In genomic region chr5:113427779-113428178, GRCm38 (mm10) we compare ENCODE assay signal across 27 mouse cellular contexts.
DNase-seq lines count a peak whose midpoint lies in the region; ATAC-seq and TF ChIP-seq lines count a peak whose summit lies in the region.
"Had no signal": no experiment of that assay in that cellular context is flagged by ENCODE, and none has a peak within 500 bp of the region (broad histone marks: within the 10 kb centered on the region; RNA-seq: fewer than 3 reads in every experiment).

No protein-coding gene starts in this region.

- WGBS in hindbrain, embryonic 14.5 days, result 47% methylated on average over 7 of the region's 7 CpGs
- 76% methylated on average over 7 of the region's 7 CpGs for WGBS in hindbrain, embryonic 10.5 days
- WGBS in neural tube, embryonic 14.5 days, result 57% methylated on average over 7 of the region's 7 CpGs
- WGBS in liver, embryonic 12.5 days (ENCODE audit: insufficient replicate concordance), result 64% methylated on average over 7 of the region's 7 CpGs

- H3K9me3 ChIP-seq in hindbrain, embryonic 14.5 days (ENCODE audit: control insufficient read depth, low read length), result no peaks in the 10 kb centered on the region
- 0 out of 2 replicates have a peak, but pooled peaks cover 3% of the 10 kb centered on the region for H3K9me3 ChIP-seq in hindbrain, embryonic 10.5 days
- H3K9me3 ChIP-seq in neural tube, embryonic 14.5 days (ENCODE audit: control insufficient read depth, low read length), result no peaks in the 10 kb centered on the region
- H3K9me3 ChIP-seq in liver, embryonic 12.5 days (replicated peaks), result no peaks in the 10 kb centered on the region
- H3K9me3 ChIP-seq: heart, embryonic 10.5 days; heart, embryonic 15.5 days; intestine, embryonic 15.5 days; limb, embryonic 13.5 days; stomach, embryonic 15.5 days had no signal

- no peaks in the 10 kb centered on the region; the same call in 1 of the 2 replicates for H3K4me1 ChIP-seq in hindbrain, embryonic 14.5 days (replicated peaks; ENCODE audit: control insufficient read depth, insufficient read depth, low read length)
- H3K4me1 ChIP-seq in hindbrain, embryonic 10.5 days (replicated peaks), result peaks cover 2% of the 10 kb centered on the region; the same call in 1 of the 2 replicates
- H3K4me1 ChIP-seq in neural tube, embryonic 14.5 days (ENCODE audit: control insufficient read depth, insufficient read depth, low read length), result 0 out of 2 replicates have a peak, but pooled peaks cover 4% of the 10 kb centered on the region
- no peaks in the 10 kb centered on the region for H3K4me1 ChIP-seq in liver, embryonic 12.5 days
- H3K4me1 ChIP-seq: heart, embryonic 10.5 days; heart, embryonic 15.5 days; intestine, embryonic 15.5 days; stomach, embryonic 15.5 days had no signal

- no peaks in the 10 kb centered on the region for H3K36me3 ChIP-seq in hindbrain, embryonic 14.5 days (replicated peaks; ENCODE audit: control insufficient read depth, insufficient read depth)
- no peaks in the 10 kb centered on the region for H3K36me3 ChIP-seq in hindbrain, embryonic 10.5 days
- no peaks in the 10 kb centered on the region for H3K36me3 ChIP-seq in neural tube, embryonic 14.5 days (ENCODE audit: control insufficient read depth, insufficient read depth, low read length)
- no peaks in the 10 kb centered on the region for H3K36me3 ChIP-seq in liver, embryonic 12.5 days
- H3K36me3 ChIP-seq: heart, embryonic 10.5 days; heart, embryonic 15.5 days; intestine, embryonic 15.5 days; limb, embryonic 13.5 days; stomach, embryonic 15.5 days had no signal

- H3K4me2 ChIP-seq in hindbrain, embryonic 14.5 days (replicated peaks), result no peak overlapping the region
- H3K4me2 ChIP-seq in neural tube, embryonic 14.5 days (ENCODE audit: low read depth, low read length), result no peak overlapping the region
- H3K4me2 ChIP-seq in liver, embryonic 12.5 days, result no peak overlapping the region
- H3K4me2 ChIP-seq: heart, embryonic 15.5 days; intestine, embryonic 15.5 days; limb, embryonic 13.5 days; liver, embryonic 11.5 days; stomach, embryonic 15.5 days had no signal

- peak overlapping the region; percentile 26; the same call in 1 of the 2 replicates for H3K27ac ChIP-seq in hindbrain, embryonic 14.5 days
- no peak overlapping the region for H3K27ac ChIP-seq in hindbrain, embryonic 10.5 days
- peak overlapping the region; percentile 4; the same call in 1 of the 2 replicates for H3K27ac ChIP-seq in neural tube, embryonic 14.5 days (ENCODE audit: low read depth, low read length)
- no peak overlapping the region for H3K27ac ChIP-seq in liver, embryonic 12.5 days
- H3K27ac ChIP-seq: heart, embryonic 10.5 days; heart, embryonic 15.5 days; intestine, embryonic 15.5 days; layer of hippocampus, adult 2 months; left cerebral cortex, adult 2 months; limb, embryonic 13.5 days; stomach, embryonic 15.5 days had no signal

- no peak for DNase-seq in hindbrain, embryonic 14.5 days (ENCODE audit: low spot score)
- DNase-seq in hindbrain, embryonic 10.5 days (ENCODE audit: low spot score), result no peak
- peak; percentile 25 for DNase-seq in brain, adult 2 months (ENCODE audit: low read depth, low spot score)
- DNase-seq in brain, embryonic 14.5 days (ENCODE audit: low read depth), result peak; percentile 72
- DNase-seq: adrenal gland, postnatal 25 days; B cell, adult 2 months; cerebellum, adult 8-10 months; cerebellum, postnatal 25 days; gastrocnemius, postnatal 25 days; heart, adult 11 months; kidney, adult 2 months; kidney, postnatal 36 days; liver, postnatal 0 days; lung, postnatal 36 days; retina, postnatal 1 day; right cerebral cortex, postnatal 25 days had no signal

- H3K4me3 ChIP-seq in hindbrain, embryonic 14.5 days (replicated peaks; ENCODE audit: low read length), result no peak overlapping the region
- H3K4me3 ChIP-seq in hindbrain, embryonic 10.5 days, result no peak overlapping the region
- H3K4me3 ChIP-seq in neural tube, embryonic 14.5 days (ENCODE audit: low read depth, low read length), result no peak overlapping the region
- no peak overlapping the region for H3K4me3 ChIP-seq in liver, embryonic 12.5 days
- H3K4me3 ChIP-seq: heart, embryonic 10.5 days; heart, embryonic 15.5 days; intestine, embryonic 15.5 days; layer of hippocampus, adult 2 months; left cerebral cortex, adult 2 months; limb, embryonic 13.5 days; stomach, embryonic 15.5 days had no signal

- TF ChIP-seq CTCF in brain, embryonic 14.5 days (IDR thresholded peaks at IDR 0.05; ENCODE audit: borderline replicate concordance, extremely low read depth, insufficient read depth, insufficient read length), result no peak

- no peak for ATAC-seq in hindbrain, embryonic 14.5 days (ENCODE audit: low FRiP score)
- no peak for ATAC-seq in neural tube, embryonic 14.5 days (ENCODE audit: low read depth)
- ATAC-seq in liver, embryonic 12.5 days, result no peak
- ATAC-seq: hindbrain, embryonic 16.5 days; intestine, embryonic 15.5 days; liver, postnatal 0 days had no signal

- no peak for TF ChIP-seq POLR2A in brain, embryonic 14.5 days (IDR thresholded peaks at IDR 0.05; ENCODE audit: borderline replicate concordance, extremely low read depth, insufficient read depth, insufficient read length, poor library complexity, severe bottlenecking)

- H3K9ac ChIP-seq in hindbrain, embryonic 14.5 days, result no peak overlapping the region
- H3K9ac ChIP-seq in neural tube, embryonic 14.5 days (replicated peaks; ENCODE audit: low read depth, low read length), result no peak overlapping the region
- H3K9ac ChIP-seq in liver, embryonic 12.5 days, result no peak overlapping the region
- H3K9ac ChIP-seq: heart, embryonic 15.5 days; intestine, embryonic 15.5 days; limb, embryonic 13.5 days; liver, postnatal 0 days; stomach, embryonic 15.5 days had no signal

- H3K27me3 ChIP-seq in hindbrain, embryonic 14.5 days (ENCODE audit: control insufficient read depth, insufficient read depth, low read length), result no peaks in the 10 kb centered on the region
- H3K27me3 ChIP-seq in hindbrain, embryonic 10.5 days (ENCODE audit: insufficient read depth, poor library complexity, severe bottlenecking), result peaks cover 4% of the 10 kb centered on the region; the same call in 1 of the 2 replicates
- H3K27me3 ChIP-seq in neural tube, embryonic 14.5 days (ENCODE audit: control insufficient read depth, insufficient read depth, low read length), result no peaks in the 10 kb centered on the region
- H3K27me3 ChIP-seq in liver, embryonic 12.5 days (replicated peaks), result no peaks in the 10 kb centered on the region
- H3K27me3 ChIP-seq: intestine, embryonic 15.5 days; limb, embryonic 13.5 days; stomach, embryonic 15.5 days had no signal

Comparison
In these comparisons a context has a peak if more than half of its experiments do, and no peak if none do; other contexts are left out.
1. H3K27ac ChIP-seq: peak in hindbrain, embryonic 14.5 days (single experiment) and neural tube, embryonic 14.5 days (single experiment); none in hindbrain, embryonic 10.5 days (single experiment) and liver, embryonic 12.5 days (single experiment).
2. DNase-seq: peak in brain, adult 2 months (single experiment) and brain, embryonic 14.5 days (single experiment); none in hindbrain, embryonic 14.5 days (single experiment) and hindbrain, embryonic 10.5 days (single experiment).